Mouse (Mus musculus) left cerebral cortex, adult 2 months (tissue): Measurements from ENCODE around the gene Olfr738. TPM values are rescaled to one million over a fixed set of nuclear protein-coding genes. Genes with fewer than 3 reads are reported as not detected.

ENCODE experiments used
- DNase-seq, 2 experiments: peaks; one replicate each; pipeline ENCODE4 v3.0.0; 2021 to 2022; ENCODE audit warnings: low spot score in 2 of 2, mixed read lengths in 1 of 2; ENCODE audit errors: extremely low spot score in 1 of 2
- H3K27ac ChIP-seq: fragments of 200-600 bp; 2 replicates; pipeline ENCODE4 v1.8.1; 2022
- H3K4me3 ChIP-seq: fragments of 200-600 bp; 2 replicates; pipeline ENCODE4 v1.8.1; 2022
- CTCF ChIP-seq: fragments of 200-600 bp; IDR thresholded peaks from 2 replicates; pipeline ENCODE4 v1.8.1; 2022; ENCODE audit warnings: antibody characterized with exemption, mild to moderate bottlenecking, moderate library complexity
- intact Hi-C: fragments of 180-260 bp; cut with DNase I; formaldehyde crosslinking; loops from one replicate; pipeline ENCODE4 v1.15.1; 2025
- long read RNA-seq, 2 experiments: library from polyadenylated mRNA; stranded (forward); transcript quantifications; one replicate each; pipeline ENCODE4 v2.0.0; 2021; ENCODE audit warnings: borderline mapping rate in 2 of 2
- total RNA-seq, 2 experiments: library from RNA; stranded (reverse); gene quantifications; 2 replicates each; pipeline ENCODE4 v1.2.3; 2021

The Olfr738 gene
- not detected for total RNA-seq
- long read RNA-seq, experiment 1 = 0 reads
- long read RNA-seq, experiment 2 = 0 reads

GRCm38 (mm10) chr14:50407268-50407667 lies at the start of gene Olfr738:
TSS of gene Olfr738 (plus strand) at chr14:50407568.
- DNase-seq = no peak
- no peak within 1 kb of the TSS for H3K4me3 ChIP-seq
- no peak for TF ChIP-seq CTCF
- intact Hi-C loops = no loop called here
- H3K27ac ChIP-seq = no peak within 1 kb of the TSS

GRCm38 (mm10) chr14:50357593-50357992 lies 49.8 kb upstream of the Olfr738 start, which contains the start of gene Tlr11:
TSS of gene Tlr11 (plus strand) at chr14:50357914.
- intact Hi-C loops = no loop called here
- H3K27ac ChIP-seq = no peak within 1 kb of the TSS
- H3K4me3 ChIP-seq = no peak within 1 kb of the TSS
- TF ChIP-seq CTCF = no peak
- no peak for DNase-seq

- no peak for DNase-seq
- intact Hi-C loops = no loop called here
- no peak overlapping the region for H3K27ac ChIP-seq
- no peak for TF ChIP-seq CTCF
- no peak overlapping the region for H3K4me3 ChIP-seq
These were observed 46.9 kb upstream of the Olfr738 start for GRCm38 (mm10) chr14:50360480-50360879.

GRCm38 (mm10) chr14:50363561-50363960 lies 43.8 kb upstream of the Olfr738 start:
- DNase-seq = no peak
- no peak for TF ChIP-seq CTCF

GRCm38 (mm10) chr14:50380863-50381262 lies 26.5 kb upstream of the Olfr738 start, which contains the start of gene Olfr736:
TSS of gene Olfr736 (plus strand) at chr14:50381163.
- DNase-seq = no peak
- Histone ChIP-seq H3K27ac (no peak within 1 kb of the TSS), H3K4me3 (no peak within 1 kb of the TSS)
- intact Hi-C loops = no loop called here
- no peak for TF ChIP-seq CTCF

More at GRCm38 (mm10) chr14:50363561-50363960, 43.8 kb upstream of the Olfr738 start:
- Histone ChIP-seq H3K27ac (no peak overlapping the region), H3K4me3 (no peak overlapping the region)
- intact Hi-C loops = no loop called here

DNA sequence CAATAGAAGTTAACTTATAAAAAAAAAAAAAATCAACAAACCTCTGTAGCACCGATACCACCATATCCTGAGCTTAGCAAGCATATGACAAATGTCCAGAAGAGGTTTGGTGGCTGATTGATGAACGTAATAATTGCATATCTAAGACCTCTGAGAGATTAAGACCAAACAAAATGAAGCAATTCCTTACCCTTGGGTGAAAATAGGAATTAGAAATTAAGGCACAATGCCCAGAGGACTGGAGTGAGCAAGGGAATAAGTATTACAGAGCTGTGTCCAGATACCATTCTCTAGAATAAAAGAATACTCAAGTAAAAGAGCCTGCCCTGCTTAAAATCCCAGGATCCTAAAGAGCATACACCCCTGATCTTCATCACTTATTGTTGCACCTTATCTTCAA lies 11.0 kb downstream of the Olfr738 start, which contains the start of gene Olfr739:
Gene Olfr739 (plus strand): TSS at position 301 of the 400 bp plus-strand sequence.
- intact Hi-C loops = no loop called here
- Histone ChIP-seq H3K4me3 (no peak within 1 kb of the TSS), H3K27ac (no peak within 1 kb of the TSS)
- no peak for TF ChIP-seq CTCF
- no peak for DNase-seq

- no peak for DNase-seq
- no peak within 1 kb of the TSS for H3K4me3 ChIP-seq
- no peak for TF ChIP-seq CTCF
- intact Hi-C loops = no loop called here
- no peak within 1 kb of the TSS for H3K27ac ChIP-seq
These were observed 37.9 kb downstream of the Olfr738 start, which contains the start of gene Olfr740 for GRCm38 (mm10) chr14:50445245-50445644. TSS of gene Olfr740 (plus strand) at chr14:50445545.

Other genes starting within 250 kb of the Olfr738 start
- gene Olfr730, start 219.4 kb upstream of the Olfr738 start, total RNA-seq = not detected
- not detected for gene Olfr731, start 165.7 kb upstream of the Olfr738 start, total RNA-seq
- not detected for gene Olfr732, start 123.4 kb upstream of the Olfr738 start, total RNA-seq
- not detected for gene Olfr733, start 106.0 kb upstream of the Olfr738 start, total RNA-seq
- not detected for gene Olfr734, start 80.8 kb upstream of the Olfr738 start, total RNA-seq
- not detected for gene Olfr735, start 58.7 kb upstream of the Olfr738 start, total RNA-seq
- gene Tlr11, start 49.7 kb upstream of the Olfr738 start, total RNA-seq = not detected
- gene Olfr736, start 26.4 kb upstream of the Olfr738 start, total RNA-seq = not detected
- gene Olfr739, start 11.1 kb downstream of the Olfr738 start, total RNA-seq = not detected
- not detected for gene Olfr740, start 38.0 kb downstream of the Olfr738 start, total RNA-seq
- gene Olfr741, start 65.2 kb downstream of the Olfr738 start, total RNA-seq = not detected
- not detected for gene Olfr742, start 96.0 kb downstream of the Olfr738 start, total RNA-seq
- gene Olfr743, start 114.3 kb downstream of the Olfr738 start, total RNA-seq = not detected
- not detected for gene Olfr744, start 207.3 kb downstream of the Olfr738 start, total RNA-seq
- gene Olfr745, start 231.8 kb downstream of the Olfr738 start, total RNA-seq = not detected
- gene Olfr746, start 239.5 kb downstream of the Olfr738 start, total RNA-seq = not detected